Comparison of ENCODE assay signal across 17 mouse cellular contexts in the genomic region with DNA sequence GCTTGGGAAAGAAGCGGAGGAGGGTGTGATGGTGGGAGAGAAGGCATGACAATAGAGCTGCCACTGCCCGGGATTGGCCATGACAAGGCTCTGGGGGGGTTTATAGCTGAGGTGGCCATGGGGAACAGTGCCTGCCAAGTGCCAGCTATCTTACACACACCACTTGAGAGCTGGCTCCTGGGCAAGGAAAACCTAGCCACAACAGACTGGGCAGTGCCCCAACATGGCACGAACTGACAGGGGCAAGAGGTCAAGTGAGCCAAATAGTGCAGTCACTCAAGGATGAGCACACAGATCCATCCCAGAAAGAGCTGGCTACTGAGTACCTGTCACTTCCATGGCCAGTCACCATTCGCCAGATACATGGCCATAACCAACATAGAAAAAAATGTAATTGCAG.
A peak's percentile ranks its signal among the peaks of the same experiment; 100 is the strongest.
DNase-seq lines count a peak whose midpoint lies in the region; ATAC-seq and TF ChIP-seq lines count a peak whose summit lies in the region.
"Had no signal": no experiment of that assay in that cellular context is flagged by ENCODE, and none has a peak within 500 bp of the region (broad histone marks: within the 10 kb centered on the region; RNA-seq: fewer than 3 reads in every experiment).

No protein-coding gene starts in this region.

- no peaks in the 10 kb centered on the region for H3K9me3 ChIP-seq in heart, embryonic 11.5 days (replicated peaks; ENCODE audit: control insufficient read depth, low read length)
- no peaks in the 10 kb centered on the region for H3K9me3 ChIP-seq in forebrain, embryonic 14.5 days (replicated peaks; ENCODE audit: control insufficient read depth, low read length)
- H3K9me3 ChIP-seq: forebrain, embryonic 13.5 days; heart, embryonic 15.5 days; hindbrain, embryonic 12.5 days had no signal

- no peak for TF ChIP-seq EP300 in heart, adult 2 months (IDR thresholded peaks at IDR 0.05; ENCODE audit: insufficient read depth, low read depth, low read length)

- H3K9ac ChIP-seq in heart, adult 2 months (ENCODE audit: low read depth, low read length), result no peak overlapping the region
- H3K9ac ChIP-seq in heart, embryonic 11.5 days (ENCODE audit: low read depth, low read length), result no peak overlapping the region
- no peak overlapping the region for H3K9ac ChIP-seq in forebrain, embryonic 14.5 days (ENCODE audit: low read length)
- H3K9ac ChIP-seq: forebrain, embryonic 13.5 days; heart, embryonic 15.5 days; hindbrain, embryonic 12.5 days had no signal

- no peak for TF ChIP-seq POLR2A in heart, adult 2 months (IDR thresholded peaks at IDR 0.05; ENCODE audit: insufficient read depth, low read depth, low read length)

- H3K36me3 ChIP-seq in heart, adult 2 months (ENCODE audit: control insufficient read depth, insufficient read depth, low read length), result no peaks in the 10 kb centered on the region
- no peaks in the 10 kb centered on the region for H3K36me3 ChIP-seq in heart, embryonic 11.5 days (ENCODE audit: control insufficient read depth, insufficient read depth, low read length)
- H3K36me3 ChIP-seq in forebrain, embryonic 14.5 days (ENCODE audit: control insufficient read depth, insufficient read depth, low read length), result no peaks in the 10 kb centered on the region
- H3K36me3 ChIP-seq: heart, embryonic 15.5 days; hindbrain, embryonic 12.5 days had no signal

- DNase-seq in cerebellum, postnatal 10 days, result peak; percentile 55 to 67
- peak; percentile 62 to 75 for DNase-seq in heart, adult 2 months
- peak; percentile 43 for DNase-seq in heart, adult 8-10 months (ENCODE audit: low spot score)
- peak; percentile 15 for DNase-seq in heart, postnatal 25 days (ENCODE audit: low spot score)
- no peak for DNase-seq in forebrain, embryonic 14.5 days (ENCODE audit: low spot score)
- DNase-seq: gastrocnemius, postnatal 25 days; kidney, adult 11 months; kidney, postnatal 10 days; lung, postnatal 4 days; midbrain, embryonic 14.5 days; thymus, adult 18-20 months; thymus, postnatal 36 days had no signal

- intact Hi-C loops in heart, adult 2 months (cut with DNase I), result no loop called here
- intact Hi-C loops in heart, postnatal 25 days (cut with DNase I), result no loop called here

- H3K4me2 ChIP-seq in heart, embryonic 11.5 days, result no peak overlapping the region
- no peak overlapping the region for H3K4me2 ChIP-seq in forebrain, embryonic 14.5 days (ENCODE audit: low read length)
- H3K4me2 ChIP-seq: forebrain, embryonic 13.5 days; heart, embryonic 15.5 days; hindbrain, embryonic 12.5 days had no signal

- H3K4me1 ChIP-seq in heart, adult 2 months (ENCODE audit: control insufficient read depth, insufficient read depth, low read length), result no peaks in the 10 kb centered on the region
- H3K4me1 ChIP-seq in heart, embryonic 11.5 days (ENCODE audit: control insufficient read depth, insufficient read depth, low read length), result no peaks in the 10 kb centered on the region
- H3K4me1 ChIP-seq in forebrain, embryonic 14.5 days (ENCODE audit: control insufficient read depth, insufficient read depth, low read length), result 0 out of 2 replicates have a peak, but pooled peaks cover 2% of the 10 kb centered on the region
- H3K4me1 ChIP-seq: forebrain, embryonic 13.5 days; heart, embryonic 15.5 days; hindbrain, embryonic 12.5 days had no signal

- no peak for TF ChIP-seq CTCF in heart, adult 2 months (IDR thresholded peaks at IDR 0.05)

- H3K79me2 ChIP-seq in heart, adult 2 months (replicated peaks; ENCODE audit: control insufficient read depth, insufficient read depth, low read length), result no peaks in the 10 kb centered on the region

- WGBS in heart, adult 2 months, result 63% methylated on average over 4 of the region's 4 CpGs
- WGBS in heart, embryonic 11.5 days (ENCODE audit: insufficient replicate concordance), result 81% methylated on average over 4 of the region's 4 CpGs
- WGBS in forebrain, embryonic 14.5 days, result 91% methylated on average over 4 of the region's 4 CpGs

- ATAC-seq in cerebellum, adult (ENCODE audit: insufficient number of reproducible peaks, low FRiP score, low TSS enrichment), result no peak
- no peak for ATAC-seq in heart, embryonic 11.5 days (replicated peaks; ENCODE audit: insufficient number of reproducible peaks, low FRiP score, low TSS enrichment)
- ATAC-seq in forebrain, embryonic 14.5 days, result no peak
- ATAC-seq: forebrain, embryonic 13.5 days had no signal

- no peak overlapping the region for H3K4me3 ChIP-seq in heart, adult 2 months
- no peak overlapping the region for H3K4me3 ChIP-seq in heart, embryonic 11.5 days (ENCODE audit: low read depth, low read length)
- H3K4me3 ChIP-seq in forebrain, embryonic 14.5 days (ENCODE audit: low read depth, low read length), result no peak overlapping the region
- H3K4me3 ChIP-seq: forebrain, embryonic 13.5 days; heart, embryonic 15.5 days; hindbrain, embryonic 12.5 days had no signal

- no peaks in the 10 kb centered on the region for H3K27me3 ChIP-seq in heart, adult 2 months (ENCODE audit: control insufficient read depth, insufficient read depth, low read length)
- no peaks in the 10 kb centered on the region for H3K27me3 ChIP-seq in heart, embryonic 11.5 days (ENCODE audit: control insufficient read depth, insufficient read depth, low read length)
- H3K27me3 ChIP-seq in forebrain, embryonic 14.5 days (replicated peaks; ENCODE audit: control insufficient read depth, insufficient read depth, low read length), result no peaks in the 10 kb centered on the region
- H3K27me3 ChIP-seq: forebrain, embryonic 13.5 days; heart, embryonic 15.5 days; hindbrain, embryonic 12.5 days had no signal

- H3K27ac ChIP-seq in heart, adult 2 months, result no peak overlapping the region
- H3K27ac ChIP-seq in heart, embryonic 11.5 days (ENCODE audit: low read depth, low read length), result no peak overlapping the region
- no peak overlapping the region for H3K27ac ChIP-seq in forebrain, embryonic 14.5 days (ENCODE audit: low read depth, low read length)
- H3K27ac ChIP-seq: forebrain, embryonic 13.5 days; heart, embryonic 15.5 days; hindbrain, embryonic 12.5 days had no signal
